ENCODE assay signal across 16 mouse cellular contexts in the genomic region with DNA sequence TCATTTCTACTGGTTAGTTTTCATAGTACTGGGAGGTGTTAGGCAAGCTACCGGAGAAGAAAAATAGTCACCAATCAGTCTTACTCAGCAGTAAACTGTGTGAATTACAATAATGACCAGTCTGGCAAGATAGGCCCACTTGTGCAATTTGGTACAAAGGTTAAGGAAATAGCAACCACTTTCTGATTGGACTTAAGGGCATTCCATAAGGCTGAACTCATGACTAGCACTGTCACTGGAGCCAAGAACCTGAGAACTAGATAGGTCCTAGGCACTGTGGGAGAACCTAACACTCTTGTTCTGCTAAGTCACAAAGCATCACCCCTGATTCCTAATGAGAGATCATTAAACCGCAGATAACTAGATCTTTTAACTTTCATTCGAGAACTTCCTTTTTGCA. TPM values are rescaled to one million over a fixed set of nuclear protein-coding genes. Genes with fewer than 3 reads are reported as not detected.
DNase-seq lines count a peak whose midpoint lies in the region; ATAC-seq and TF ChIP-seq lines count a peak whose summit lies in the region.
"Had no signal": no experiment of that assay in that cellular context is flagged by ENCODE, and none has a peak within 500 bp of the region (broad histone marks: within the 10 kb centered on the region; RNA-seq: fewer than 3 reads in every experiment).

No protein-coding gene starts in this region.

- H3K9ac ChIP-seq in heart, adult 2 months (ENCODE audit: low read depth, low read length): no peak overlapping the region
- no peak overlapping the region for H3K9ac ChIP-seq in lung, postnatal 0 days (replicated peaks; ENCODE audit: low read depth)
- H3K9ac ChIP-seq in intestine, postnatal 0 days (ENCODE audit: low read depth, low read length): no peak overlapping the region
- no peak overlapping the region for H3K9ac ChIP-seq in midbrain, embryonic 15.5 days
- H3K9ac ChIP-seq: embryonic facial prominence, embryonic 15.5 days; forebrain, postnatal 0 days; hindbrain, embryonic 15.5 days; liver, embryonic 15.5 days had no signal

- WGBS in heart, adult 2 months: 73% methylated on average over 3 of the region's 3 CpGs
- WGBS in lung, postnatal 0 days: 72% methylated on average over 3 of the region's 3 CpGs
- WGBS in intestine, postnatal 0 days: 57% methylated on average over 3 of the region's 3 CpGs
- 96% methylated on average over 3 of the region's 3 CpGs for WGBS in midbrain, embryonic 15.5 days

- TF ChIP-seq POLR2A in heart, adult 2 months (IDR thresholded peaks at IDR 0.05; ENCODE audit: insufficient read depth, low read depth, low read length): no peak

- ATAC-seq in lung, postnatal 0 days: peak; percentile 38; the same call in 1 of the 2 replicates
- ATAC-seq in intestine, postnatal 0 days: peak; percentile 95
- no peak for ATAC-seq in midbrain, embryonic 15.5 days (replicated peaks)
- ATAC-seq in monocyte, adult 5-6 weeks (replicated peaks; ENCODE audit: insufficient number of reproducible peaks, low FRiP score, low TSS enrichment, poor library complexity, severe bottlenecking): no peak
- ATAC-seq: forebrain, postnatal 0 days had no signal

- no peak overlapping the region for H3K27ac ChIP-seq in heart, adult 2 months
- H3K27ac ChIP-seq in lung, postnatal 0 days (ENCODE audit: low read length): no peak overlapping the region
- H3K27ac ChIP-seq in intestine, postnatal 0 days (ENCODE audit: low read depth, low read length): no peak overlapping the region
- H3K27ac ChIP-seq in midbrain, embryonic 15.5 days: no peak overlapping the region
- H3K27ac ChIP-seq: embryonic facial prominence, embryonic 15.5 days; hindbrain, embryonic 15.5 days; liver, embryonic 15.5 days; midbrain, embryonic 10.5 days had no signal

- no peaks in the 10 kb centered on the region for H3K79me2 ChIP-seq in heart, adult 2 months (replicated peaks; ENCODE audit: control insufficient read depth, insufficient read depth, low read length)

- no peaks in the 10 kb centered on the region for H3K9me3 ChIP-seq in lung, postnatal 0 days (ENCODE audit: low read length)
- no peaks in the 10 kb centered on the region for H3K9me3 ChIP-seq in intestine, postnatal 0 days (ENCODE audit: control insufficient read depth)
- H3K9me3 ChIP-seq in midbrain, embryonic 15.5 days: no peaks in the 10 kb centered on the region
- H3K9me3 ChIP-seq: embryonic facial prominence, embryonic 15.5 days; hindbrain, embryonic 15.5 days; liver, embryonic 15.5 days; midbrain, embryonic 10.5 days had no signal

- intact Hi-C loops in heart, adult 2 months (cut with DNase I): loop anchor here (5.0 kb wide), 1 partner anchor 576 kb away; no protein-coding TSS in a partner anchor

- TF ChIP-seq EP300 in heart, adult 2 months (IDR thresholded peaks at IDR 0.05; ENCODE audit: insufficient read depth, low read depth, low read length): no peak
- TF ChIP-seq EP300 in lung, postnatal 0 days (IDR thresholded peaks at IDR 0.05): no peak

- H3K36me3 ChIP-seq in heart, adult 2 months (ENCODE audit: control insufficient read depth, insufficient read depth, low read length): no peaks in the 10 kb centered on the region
- H3K36me3 ChIP-seq in lung, postnatal 0 days (ENCODE audit: insufficient read depth, low read length): no peaks in the 10 kb centered on the region
- no peaks in the 10 kb centered on the region for H3K36me3 ChIP-seq in intestine, postnatal 0 days (ENCODE audit: control insufficient read depth, insufficient read depth)
- no peaks in the 10 kb centered on the region for H3K36me3 ChIP-seq in midbrain, embryonic 15.5 days (replicated peaks)
- H3K36me3 ChIP-seq: embryonic facial prominence, embryonic 15.5 days; hindbrain, embryonic 15.5 days; liver, embryonic 15.5 days; midbrain, embryonic 10.5 days had no signal

- no peak overlapping the region for H3K4me2 ChIP-seq in lung, postnatal 0 days (replicated peaks; ENCODE audit: low read depth, low read length)
- no peak overlapping the region for H3K4me2 ChIP-seq in intestine, postnatal 0 days (replicated peaks; ENCODE audit: low read depth)
- no peak overlapping the region for H3K4me2 ChIP-seq in midbrain, embryonic 15.5 days
- H3K4me2 ChIP-seq: embryonic facial prominence, embryonic 15.5 days; hindbrain, embryonic 15.5 days; liver, embryonic 15.5 days had no signal

- peak; percentile 10 to 20 for DNase-seq in heart, adult 18-20 months
- DNase-seq in heart, adult 2 months: no peak
- peak; percentile 38 for DNase-seq in lung, postnatal 0 days (ENCODE audit: low spot score)
- no peak for DNase-seq in lung, postnatal 14 days
- peak; percentile 5 for DNase-seq in yolk sac, embryonic 10.5 days (ENCODE audit: low spot score)
- DNase-seq: cerebellum, adult 18-20 months; forebrain, postnatal 0 days; gastrocnemius, postnatal 25 days had no signal

- no peak overlapping the region for H3K4me3 ChIP-seq in heart, adult 2 months
- H3K4me3 ChIP-seq in lung, postnatal 0 days (ENCODE audit: low read depth, low read length): no peak overlapping the region
- H3K4me3 ChIP-seq in intestine, postnatal 0 days (ENCODE audit: low read depth, low read length): no peak overlapping the region
- no peak overlapping the region for H3K4me3 ChIP-seq in midbrain, embryonic 15.5 days
- H3K4me3 ChIP-seq: embryonic facial prominence, embryonic 15.5 days; hindbrain, embryonic 15.5 days; liver, embryonic 15.5 days; midbrain, embryonic 10.5 days; myocyte had no signal

- no peak for TF ChIP-seq CTCF in heart, adult 2 months (IDR thresholded peaks at IDR 0.05)
- TF ChIP-seq CTCF in lung, postnatal 0 days (IDR thresholded peaks at IDR 0.05): no peak
- no peak for TF ChIP-seq CTCF in intestine, postnatal 0 days (IDR thresholded peaks at IDR 0.05; ENCODE audit: low read depth)

- no peaks in the 10 kb centered on the region for H3K27me3 ChIP-seq in heart, adult 2 months (ENCODE audit: control insufficient read depth, insufficient read depth, low read length)
- no peaks in the 10 kb centered on the region for H3K27me3 ChIP-seq in lung, postnatal 0 days (replicated peaks; ENCODE audit: insufficient read depth, low read length)
- H3K27me3 ChIP-seq in intestine, postnatal 0 days (replicated peaks; ENCODE audit: control insufficient read depth, insufficient read depth, low read length): no peaks in the 10 kb centered on the region
- H3K27me3 ChIP-seq in midbrain, embryonic 15.5 days (replicated peaks): no peaks in the 10 kb centered on the region
- H3K27me3 ChIP-seq: embryonic facial prominence, embryonic 15.5 days; hindbrain, embryonic 15.5 days; liver, embryonic 15.5 days had no signal

- H3K4me1 ChIP-seq in heart, adult 2 months (ENCODE audit: control insufficient read depth, insufficient read depth, low read length): no peaks in the 10 kb centered on the region
- no peaks in the 10 kb centered on the region for H3K4me1 ChIP-seq in lung, postnatal 0 days (ENCODE audit: insufficient read depth, low read depth, low read length)
- no peaks in the 10 kb centered on the region for H3K4me1 ChIP-seq in intestine, postnatal 0 days (replicated peaks; ENCODE audit: control insufficient read depth, insufficient read depth, low read length)
- H3K4me1 ChIP-seq in midbrain, embryonic 15.5 days: no peaks in the 10 kb centered on the region
- H3K4me1 ChIP-seq: embryonic facial prominence, embryonic 15.5 days; hindbrain, embryonic 15.5 days; liver, embryonic 15.5 days; midbrain, embryonic 10.5 days had no signal

RNA-seq across cellular contexts. Expression of gene Tigd2, which starts 30.6 kb away (rescaled TPM):
- 10 to 100 TPM; 10.7 to 11.3 TPM for total RNA-seq in heart, adult 18-20 months (2021)
- 10 to 100 TPM in 1 of 2 experiments, 1 to 10 TPM in 1; 9.6 to 13.6 TPM for total RNA-seq in heart, adult 2 months (2021)
- polyA plus RNA-seq in heart, adult 2 months (2012; rRNA removed): 2.2 and 3.8 TPM in 2 replicates
- polyA plus RNA-seq in lung, postnatal 0 days (2015; fragmentation: Nextera tagmentation; extraction: Ambion mirVana): 17.3 and 19.9 TPM in 2 replicates
- 17.2 and 19.0 TPM in 2 replicates for polyA plus RNA-seq in intestine, postnatal 0 days (2015; fragmentation: Nextera tagmentation; extraction: Ambion mirVana)
- polyA plus RNA-seq in midbrain, embryonic 15.5 days (2015; fragmentation: Nextera tagmentation; extraction: Ambion mirVana): 11.5 TPM in 2 replicates
- total RNA-seq in monocyte, adult 5-6 weeks (2017): 28.5 to 45.1 TPM (median 43.5 TPM) in 3 replicates

Comparison
In these comparisons a context has a peak if more than half of its experiments do, and no peak if none do; other contexts are left out.
1. DNase-seq: peak in heart, adult 18-20 months (2 of 2), lung, postnatal 0 days (single experiment) and yolk sac, embryonic 10.5 days (single experiment); none in heart, adult 2 months (0 of 2) and lung, postnatal 14 days (single experiment).
2. ATAC-seq: peak in lung, postnatal 0 days (single experiment) and intestine, postnatal 0 days (single experiment); none in midbrain, embryonic 15.5 days (single experiment) and monocyte, adult 5-6 weeks (single experiment).